Mouse (Mus musculus): ENCODE measurements around the gene Ccdc62.
A peak's percentile ranks its signal among the peaks of the same experiment; 100 is the strongest.

The Ccdc62 gene

DNA sequence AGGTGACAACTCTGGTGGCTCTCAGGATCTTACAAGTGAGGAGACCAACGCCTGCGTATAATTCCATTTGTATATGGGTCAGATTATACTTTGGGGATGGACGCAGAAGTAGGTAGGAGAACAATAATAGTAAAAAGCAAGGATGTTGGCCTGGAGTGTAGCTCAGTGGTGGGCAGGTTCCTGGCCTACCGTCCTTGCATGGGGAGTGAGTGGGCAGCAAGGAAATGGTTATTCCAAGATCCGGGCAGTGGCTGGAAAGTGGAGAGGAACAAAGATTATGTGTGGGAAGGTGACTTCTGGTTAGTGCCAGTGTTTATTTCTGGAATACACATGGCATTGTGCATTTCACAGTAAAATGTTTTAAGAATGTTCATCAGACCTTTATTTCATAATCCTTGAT, 5.5 kb downstream of the Ccdc62 start:
- no peak for DNase-seq (ENCODE audit: low spot score in 2 of 2)

DNA sequence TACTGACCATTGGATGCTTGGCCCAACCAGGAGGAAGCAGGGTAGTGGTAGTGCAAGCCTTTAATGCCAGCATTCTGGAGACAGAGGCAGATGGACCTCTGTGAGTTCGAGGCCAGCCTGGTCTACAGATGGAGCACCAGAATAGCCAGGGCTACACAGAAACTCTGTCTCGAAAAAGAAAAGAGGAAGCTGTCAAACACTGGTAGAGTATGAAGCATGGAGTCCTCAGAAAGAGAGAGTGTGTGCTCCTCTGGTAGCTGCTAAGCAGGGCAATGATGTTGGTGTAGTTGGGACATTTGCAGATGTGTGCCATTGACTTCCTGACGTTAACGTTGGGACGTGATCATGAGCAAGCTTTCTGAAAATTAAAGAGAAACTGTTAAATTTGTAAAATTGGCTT, 8.0 kb downstream of the Ccdc62 start:
- no peak for DNase-seq (ENCODE audit: low spot score in 2 of 2)

DNA sequence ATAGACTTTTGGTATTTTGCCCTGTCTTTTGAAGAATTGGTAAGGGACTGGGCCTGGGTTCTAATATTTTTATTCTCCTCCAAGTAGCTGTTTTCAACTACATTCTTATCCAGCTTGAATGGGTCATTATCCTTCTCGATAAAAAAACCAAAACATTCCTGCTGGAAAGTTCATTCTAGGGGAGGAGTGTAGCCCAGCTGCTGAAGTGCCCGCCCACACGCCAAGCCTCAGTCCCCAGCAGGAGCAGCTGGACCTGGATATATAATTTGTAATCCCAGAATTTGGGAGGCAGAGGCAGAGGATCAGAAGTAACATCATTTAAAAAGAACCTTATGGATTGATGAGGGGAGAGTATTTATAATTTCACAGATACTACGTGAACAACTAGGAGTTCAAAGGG, 16.1 kb downstream of the Ccdc62 start:
- no peak for DNase-seq (ENCODE audit: low spot score in 2 of 2)

DNA sequence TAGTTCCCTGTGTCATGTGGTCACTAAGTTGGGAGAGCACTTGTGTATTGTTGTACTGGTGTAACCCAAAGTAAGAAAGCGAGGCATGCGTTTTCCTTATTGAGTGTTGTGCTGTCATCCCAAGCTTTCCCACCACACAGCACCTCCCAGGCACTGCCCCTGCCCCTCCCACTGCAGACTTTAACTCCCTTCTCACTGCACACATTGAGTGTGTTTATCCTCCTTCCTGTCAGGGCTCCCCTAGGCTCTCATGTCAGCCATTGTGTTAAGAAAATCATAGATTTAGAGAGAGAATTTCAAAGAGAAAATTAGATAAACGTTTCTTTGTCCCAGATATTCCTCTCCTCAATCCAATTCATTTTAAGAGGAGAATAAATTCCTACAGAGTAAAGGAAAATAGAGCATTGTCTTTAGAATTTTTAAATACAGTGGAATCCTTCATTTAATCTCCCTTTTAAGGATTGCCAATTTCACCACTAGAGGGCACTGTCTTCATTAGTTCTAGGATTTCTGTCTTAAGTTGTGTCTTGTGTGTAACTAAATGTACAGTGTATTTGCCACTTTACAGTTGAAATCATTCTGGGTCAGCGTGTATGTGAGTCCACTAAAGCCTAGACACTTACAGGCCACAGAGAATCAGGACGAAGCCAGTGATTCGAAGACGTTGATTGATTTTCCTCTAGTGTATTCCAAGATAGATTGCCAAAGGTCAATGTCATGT, 16.7 kb downstream of the Ccdc62 start:
- no peak for DNase-seq (ENCODE audit: low spot score in 2 of 2)

DNA sequence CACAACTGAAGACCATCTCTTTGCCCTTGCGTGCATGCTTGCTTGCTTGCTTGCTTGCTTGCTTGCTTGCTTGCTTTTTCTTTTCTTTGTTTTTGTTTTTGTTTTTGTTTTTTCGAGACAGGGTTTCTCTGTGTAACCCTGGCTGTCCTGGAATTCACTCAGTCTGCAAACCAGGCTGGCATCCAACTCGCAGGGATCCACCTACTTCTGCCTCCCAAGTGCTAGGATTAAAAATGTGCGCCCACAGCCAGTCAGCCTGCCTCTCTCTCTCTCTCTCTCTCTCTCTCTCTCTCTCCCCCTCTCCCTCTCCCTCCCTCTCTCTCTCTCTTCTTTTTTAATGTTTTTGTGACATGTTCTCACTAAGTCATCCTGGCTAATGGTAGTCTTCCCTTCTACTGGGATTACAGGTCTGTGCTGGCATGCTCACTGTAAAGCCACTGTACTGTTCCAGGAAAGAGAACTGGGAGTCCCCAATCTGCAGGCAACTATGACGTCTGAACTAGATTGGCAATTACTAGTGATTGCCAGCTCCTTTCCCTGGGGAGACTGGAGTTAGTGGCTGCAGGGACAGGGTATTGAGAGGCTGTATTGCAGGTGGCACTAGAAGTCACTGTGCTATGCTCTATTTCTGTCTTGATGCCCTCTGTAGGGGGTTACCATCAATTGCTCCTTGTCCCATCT, 22.0 kb downstream of the Ccdc62 start:
- no peak for DNase-seq (ENCODE audit: low spot score in 2 of 2)

DNA sequence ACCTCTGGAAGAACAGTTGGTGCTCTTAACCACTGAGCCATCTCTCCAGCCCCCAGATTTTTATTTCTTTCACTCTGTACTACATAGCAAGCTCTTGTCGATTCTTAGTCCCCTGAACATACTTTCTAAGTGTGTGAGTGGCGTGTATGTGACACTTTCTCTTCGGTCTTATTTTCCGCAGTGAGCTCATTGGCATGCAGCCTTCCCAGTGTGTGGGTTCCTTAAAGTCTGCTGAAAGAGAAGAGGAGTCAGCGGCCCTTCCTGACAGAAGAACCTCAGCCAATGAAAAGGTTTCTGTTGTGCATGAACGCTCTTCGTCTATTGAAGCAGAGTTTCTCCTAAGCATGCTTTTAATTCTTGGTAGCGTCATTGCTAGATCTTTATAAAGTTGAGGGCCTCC, 26.7 kb downstream of the Ccdc62 start:
- DNase-seq (ENCODE audit: low spot score in 2 of 2) = no peak

DNA sequence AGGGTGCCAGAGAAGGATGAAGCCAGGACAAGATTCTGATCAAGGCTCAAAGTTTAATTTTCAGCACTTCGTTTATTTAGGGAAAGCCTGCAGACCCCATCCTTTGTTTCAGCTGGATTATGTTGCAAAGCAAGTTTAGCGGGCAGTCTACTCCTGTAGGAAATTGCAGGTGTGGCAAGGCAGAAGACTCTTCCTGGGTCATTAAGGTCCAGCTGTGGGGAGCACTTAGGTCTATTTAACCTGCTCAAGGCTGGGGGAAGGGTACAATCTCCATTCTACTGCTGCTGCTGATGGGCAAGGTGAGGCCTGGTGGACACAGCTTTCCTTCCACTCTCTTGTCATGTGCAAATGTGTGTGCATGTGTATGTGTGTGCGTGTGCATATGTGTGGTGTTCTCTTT, 28.5 kb downstream of the Ccdc62 start:
- no peak for DNase-seq (ENCODE audit: low spot score in 2 of 2)

DNA sequence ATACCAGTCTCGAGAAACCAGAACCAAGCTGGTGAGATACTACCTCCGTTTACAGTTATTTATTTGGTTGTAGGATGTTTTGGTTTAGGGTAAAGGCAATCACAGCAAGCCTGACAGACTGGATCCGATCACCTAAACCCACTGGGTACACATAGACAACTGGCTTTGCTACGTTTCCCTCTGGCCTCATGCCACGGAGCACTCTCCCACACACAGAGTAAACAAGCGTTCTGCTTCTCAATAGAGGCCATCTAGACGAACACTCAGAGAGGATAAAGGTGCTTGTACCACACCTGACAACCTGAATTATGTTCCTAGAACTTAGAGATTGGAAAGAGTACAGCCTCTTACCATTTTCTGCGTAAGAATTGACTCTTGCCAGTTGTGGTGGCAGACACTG, 29.6 kb downstream of the Ccdc62 start:
- DNase-seq (ENCODE audit: low spot score in 2 of 2) = no peak

DNA sequence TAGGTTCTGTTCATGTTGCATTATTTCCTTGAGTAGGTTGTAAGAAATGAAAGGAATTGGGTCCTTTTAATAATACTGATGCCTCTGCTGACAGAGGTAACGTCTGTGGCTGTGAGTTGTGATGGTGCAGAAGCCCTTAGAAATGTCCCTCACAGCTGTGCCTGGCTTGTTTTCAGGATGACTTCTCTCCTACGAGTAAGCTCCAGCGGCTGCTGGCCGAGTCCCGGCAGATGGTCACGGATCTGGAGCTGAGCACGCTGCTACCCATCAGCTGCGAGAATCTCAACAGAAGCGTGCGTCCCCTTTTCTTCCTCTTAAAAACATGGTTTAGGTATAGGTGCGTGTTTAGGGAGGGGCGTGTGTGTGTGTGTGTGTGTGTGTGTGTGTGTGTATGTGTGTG, 30.6 kb downstream of the Ccdc62 start:
- no peak for DNase-seq (ENCODE audit: low spot score in 2 of 2)

DNA sequence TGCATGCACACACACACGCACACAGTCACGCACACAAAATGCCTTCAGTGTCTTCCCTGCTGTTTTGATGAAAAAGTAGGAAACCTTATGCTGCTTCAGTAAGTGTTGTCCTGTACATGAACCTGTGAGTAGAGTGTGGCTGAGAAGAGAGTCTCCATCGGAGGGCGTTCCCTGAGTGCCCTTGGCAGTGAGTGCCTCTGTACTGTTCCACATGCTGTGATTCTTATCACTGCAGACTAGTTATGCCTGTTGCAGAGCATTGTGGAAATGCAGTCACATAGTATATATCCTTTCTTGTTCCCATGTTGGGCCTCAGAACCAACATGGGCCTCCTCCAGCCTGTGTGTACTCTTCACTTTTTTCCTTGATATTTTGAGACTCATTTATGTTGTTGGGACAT, 33.7 kb downstream of the Ccdc62 start:
- no peak for DNase-seq (ENCODE audit: low spot score in 2 of 2)

DNA sequence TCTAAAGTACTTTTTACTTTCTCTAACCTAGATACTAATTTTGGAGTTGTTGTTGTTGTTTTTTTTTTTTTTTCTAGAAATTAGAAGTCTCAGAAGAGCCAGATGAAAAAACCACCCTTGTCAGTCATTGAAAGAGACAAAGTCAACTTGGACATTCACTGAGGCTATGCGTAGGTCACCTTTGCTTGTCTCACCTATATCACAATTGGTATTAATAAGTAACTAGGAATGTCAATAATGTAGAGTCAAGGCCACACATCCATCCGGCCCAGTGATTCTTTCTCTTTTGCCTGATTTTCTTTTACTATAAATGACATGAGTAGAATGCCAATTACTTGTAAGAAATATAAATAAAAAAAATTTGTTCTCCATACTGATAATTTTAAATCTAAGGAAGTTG, 36.3 kb downstream of the Ccdc62 start:
- DNase-seq (ENCODE audit: low spot score in 2 of 2) = no peak

DNA sequence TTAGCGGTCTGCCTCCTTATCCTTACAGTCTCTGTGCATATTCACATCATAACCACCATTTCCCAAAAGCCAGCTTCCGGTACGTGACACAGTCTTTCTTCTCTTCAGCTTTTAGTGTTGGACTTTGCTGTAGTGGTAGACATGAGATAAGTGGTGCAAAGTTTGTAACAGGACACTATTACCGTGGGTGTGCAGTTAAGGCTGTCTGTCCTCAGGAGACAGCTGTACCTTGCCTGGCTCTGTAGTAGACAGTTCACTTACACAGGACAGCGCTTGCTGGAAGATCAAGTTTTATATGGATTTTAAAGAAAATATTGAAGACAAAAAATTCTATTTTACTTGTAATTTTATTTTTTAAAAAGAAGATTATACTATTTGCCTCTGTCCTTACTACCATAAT, 38.0 kb downstream of the Ccdc62 start:
- DNase-seq (ENCODE audit: low spot score in 2 of 2) = no peak

DNA sequence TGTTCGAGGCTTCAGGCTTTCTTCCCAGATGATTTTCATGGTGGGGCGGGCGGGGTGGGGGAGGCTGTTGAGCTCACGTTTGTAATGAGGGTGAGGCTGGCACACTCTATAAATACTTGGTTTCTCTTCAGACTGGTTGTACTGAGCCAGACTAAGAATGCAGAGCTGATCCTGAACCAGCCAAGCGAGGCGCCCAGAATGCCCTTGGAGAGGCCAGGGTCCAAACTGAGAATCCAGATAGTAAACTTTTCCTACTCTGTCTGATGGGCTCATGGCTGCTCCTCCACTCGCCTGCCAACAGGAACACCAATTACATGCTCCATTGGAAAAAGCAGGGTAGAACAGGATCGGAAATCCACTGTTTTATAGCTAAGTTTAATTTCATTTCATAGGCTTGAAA, 38.7 kb downstream of the Ccdc62 start:
- no peak for DNase-seq (ENCODE audit: low spot score in 2 of 2)

DNA sequence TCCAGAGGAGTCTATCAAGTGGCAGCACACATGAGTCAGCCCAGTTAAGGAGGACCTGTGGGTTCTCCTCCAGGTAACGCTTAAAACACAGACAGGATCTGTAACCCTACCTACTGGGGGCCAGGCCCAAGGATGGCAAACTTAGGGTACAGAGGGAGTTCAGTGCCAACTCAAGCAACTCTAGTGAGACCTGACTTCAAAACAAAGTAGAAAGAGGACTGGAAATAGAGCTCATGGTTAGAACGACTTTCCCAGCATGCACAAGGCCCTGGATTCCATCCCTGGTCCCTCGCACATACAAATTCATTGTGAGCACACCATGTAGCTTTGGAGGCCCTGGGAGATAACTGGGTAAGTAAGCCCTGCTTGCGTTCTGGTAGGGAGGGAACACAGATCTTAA, 40.1 kb downstream of the Ccdc62 start:
- no peak for DNase-seq (ENCODE audit: low spot score in 2 of 2)

DNA sequence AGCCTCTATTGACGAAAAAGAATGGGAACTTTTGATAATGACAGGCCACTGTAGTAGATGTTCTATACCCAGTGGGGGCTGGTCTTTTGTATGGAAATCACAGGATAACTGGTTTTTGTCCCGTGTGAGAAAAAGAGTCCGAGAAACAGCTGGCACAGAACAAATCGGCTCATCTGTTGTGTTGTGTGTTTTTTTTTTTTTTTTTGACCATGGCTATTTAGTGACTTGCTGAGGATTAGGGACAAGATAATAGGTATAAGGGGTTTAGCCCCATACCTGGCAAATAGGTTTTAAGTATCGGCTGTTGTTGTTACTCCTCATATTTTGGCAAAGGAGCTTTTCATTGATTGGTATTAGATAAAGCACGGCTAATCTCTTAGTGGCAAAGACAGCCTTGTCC, 42.0 kb downstream of the Ccdc62 start:
- no peak for DNase-seq (ENCODE audit: low spot score in 2 of 2)

DNA sequence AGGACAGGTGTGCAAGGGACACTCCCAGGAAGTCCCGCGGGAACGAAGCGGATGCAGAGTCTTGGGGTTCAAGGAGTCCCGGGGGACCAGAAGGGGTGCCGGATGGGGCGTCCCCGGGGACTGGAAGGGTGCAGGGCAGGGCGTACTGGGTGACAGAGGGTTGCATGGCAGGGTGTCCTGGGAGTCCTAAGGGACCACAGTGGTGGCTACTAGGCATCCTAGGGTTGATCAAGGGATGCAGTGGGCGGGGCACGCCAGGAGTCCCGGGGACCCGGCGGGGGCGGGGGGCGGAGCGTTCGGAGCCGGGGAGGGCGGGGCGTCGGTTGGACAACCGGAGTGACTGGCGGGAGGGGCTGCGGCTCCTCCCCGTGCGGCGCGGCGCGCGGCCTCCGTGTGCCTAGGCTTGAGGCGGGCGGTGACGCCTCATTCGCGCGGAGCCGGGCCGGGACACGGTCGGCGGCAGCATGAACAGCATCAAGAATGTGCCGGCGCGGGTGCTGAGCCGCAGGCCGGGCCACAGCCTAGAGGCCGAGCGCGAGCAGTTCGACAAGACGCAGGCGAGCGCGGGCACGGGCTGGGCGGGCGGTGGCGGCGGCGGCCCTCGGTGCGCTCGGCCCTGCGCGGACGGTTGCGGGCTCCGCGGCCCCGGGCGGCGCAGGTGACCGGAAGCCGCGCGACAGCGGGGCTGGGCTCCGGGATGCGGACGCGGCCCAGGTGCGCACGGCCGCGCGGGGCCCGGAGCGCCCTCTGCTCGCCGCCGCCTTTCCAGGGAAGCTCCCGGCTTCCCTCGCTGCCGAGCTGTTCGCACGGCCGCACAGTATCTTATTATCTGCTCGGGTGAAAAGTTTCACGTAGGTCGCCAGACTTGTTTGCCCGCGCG, 43.1 kb downstream of the Ccdc62 start, which contains the start of gene Hip1r:
TSS of gene Hip1r (plus strand) at position 330 of the 880 bp plus-strand sequence.
- peak; percentile 73 to 75 for DNase-seq (ENCODE audit: low spot score in 2 of 2)

DNA sequence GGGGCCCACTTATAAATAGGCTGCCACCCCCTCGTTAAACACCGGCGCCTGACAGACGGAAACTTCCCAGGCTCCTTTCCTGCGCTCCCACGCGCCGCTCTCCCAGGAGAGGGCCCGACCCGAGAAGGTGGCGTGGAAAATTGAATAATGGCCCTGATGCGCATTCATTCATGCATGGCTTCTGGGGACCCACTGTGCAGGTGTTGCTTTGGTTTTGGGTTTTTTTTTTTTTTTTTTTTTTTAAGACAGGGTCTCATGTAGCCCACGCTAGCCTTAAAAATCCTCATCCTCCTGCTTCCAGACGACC, 43.7 kb downstream of the Ccdc62 start:
- no peak for DNase-seq (ENCODE audit: low spot score in 2 of 2)

DNA sequence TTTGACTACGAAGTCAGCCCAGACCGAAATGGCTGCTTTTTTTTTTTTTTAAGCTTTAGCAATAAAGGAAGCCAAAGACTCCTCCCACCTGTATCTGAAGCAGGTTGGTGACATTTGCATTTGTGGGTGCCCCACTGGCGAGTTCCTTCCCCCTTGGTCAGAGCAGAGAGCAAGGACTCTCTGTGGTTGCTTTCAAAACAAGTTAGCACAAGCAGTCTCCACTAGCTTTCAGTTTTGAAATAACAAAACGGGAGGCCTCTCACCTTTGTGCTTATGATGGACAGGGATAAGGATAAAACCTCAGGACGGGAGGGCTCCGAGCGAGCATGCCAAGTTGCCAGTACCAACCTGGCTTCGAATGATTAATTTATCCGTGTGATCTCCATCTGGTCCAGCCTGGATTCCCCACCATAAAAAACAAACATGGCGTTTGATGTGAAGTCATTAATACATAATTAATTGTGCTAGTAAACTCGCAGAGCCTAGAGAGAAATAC, 44.2 kb downstream of the Ccdc62 start:
- peak in 1 of 2 experiments; percentile 43 for DNase-seq (ENCODE audit: low spot score in 2 of 2)

DNA sequence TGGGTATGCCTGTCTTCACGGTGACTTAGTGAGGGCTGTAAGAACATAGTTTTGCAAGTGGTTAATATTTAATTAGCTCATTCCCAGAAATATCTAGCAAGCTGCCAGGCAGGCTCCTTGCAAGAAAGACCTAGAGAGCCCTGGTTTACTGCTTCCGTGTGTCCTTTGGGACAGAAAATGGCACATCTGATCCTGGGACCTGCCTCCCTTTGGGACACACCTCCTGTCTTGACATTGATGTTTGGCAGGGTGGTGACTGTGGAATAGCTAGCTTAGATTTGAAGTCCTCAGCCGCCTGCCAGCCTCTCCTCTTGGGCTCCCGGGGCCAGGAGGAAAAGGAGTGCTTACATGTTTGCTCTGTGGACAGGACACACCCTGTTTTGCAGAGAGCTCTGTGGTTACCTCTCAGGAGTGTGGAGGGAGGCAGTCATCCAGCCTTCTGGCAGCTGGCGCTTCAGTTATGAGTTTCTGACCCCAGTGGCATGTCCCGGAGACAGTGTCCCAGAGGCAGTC, 45.2 kb downstream of the Ccdc62 start:
- DNase-seq (ENCODE audit: low spot score in 2 of 2) = no peak

DNA sequence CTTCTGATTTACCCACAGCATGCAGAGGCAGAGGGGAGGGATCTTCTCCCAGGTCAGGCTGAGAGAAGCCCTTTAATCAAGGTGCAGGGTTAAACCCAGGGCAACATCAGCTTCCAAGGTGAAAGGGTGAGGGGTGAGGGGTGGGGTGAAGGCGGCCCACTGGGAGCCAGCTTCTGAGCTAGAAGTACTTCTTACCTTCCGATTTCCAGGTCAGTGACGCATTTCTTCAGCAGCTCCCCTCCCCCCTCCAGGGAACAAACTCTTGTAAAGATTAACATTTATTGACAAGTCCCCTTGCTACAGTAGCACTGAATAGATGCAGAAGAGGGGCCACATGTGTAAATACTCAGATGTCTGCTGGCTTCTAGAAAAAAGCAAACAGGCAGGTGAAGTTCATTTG, 46.8 kb downstream of the Ccdc62 start:
- DNase-seq (ENCODE audit: low spot score in 2 of 2) = no peak

DNA sequence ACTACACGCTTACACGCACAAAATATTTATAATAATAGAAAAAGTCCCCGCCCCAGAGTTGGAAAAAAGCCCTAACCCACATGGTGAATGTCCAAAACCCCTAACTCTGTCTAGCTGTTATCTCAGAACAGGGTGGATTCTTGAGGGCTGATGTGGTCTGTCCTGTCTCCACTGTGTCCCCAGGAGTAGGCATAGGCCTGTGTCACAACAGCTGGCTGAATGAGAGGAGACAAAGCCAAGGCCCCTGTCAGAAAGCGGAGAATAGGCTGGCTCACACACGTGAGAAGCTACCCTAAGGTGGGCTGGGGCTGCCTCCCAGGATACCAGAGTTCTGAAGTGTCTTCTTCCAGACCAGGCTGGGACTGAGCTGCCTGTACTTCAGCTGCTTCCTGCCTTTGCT, 47.7 kb downstream of the Ccdc62 start:
- DNase-seq (ENCODE audit: low spot score in 2 of 2) = peak in 1 of 2 experiments; percentile 5

DNA sequence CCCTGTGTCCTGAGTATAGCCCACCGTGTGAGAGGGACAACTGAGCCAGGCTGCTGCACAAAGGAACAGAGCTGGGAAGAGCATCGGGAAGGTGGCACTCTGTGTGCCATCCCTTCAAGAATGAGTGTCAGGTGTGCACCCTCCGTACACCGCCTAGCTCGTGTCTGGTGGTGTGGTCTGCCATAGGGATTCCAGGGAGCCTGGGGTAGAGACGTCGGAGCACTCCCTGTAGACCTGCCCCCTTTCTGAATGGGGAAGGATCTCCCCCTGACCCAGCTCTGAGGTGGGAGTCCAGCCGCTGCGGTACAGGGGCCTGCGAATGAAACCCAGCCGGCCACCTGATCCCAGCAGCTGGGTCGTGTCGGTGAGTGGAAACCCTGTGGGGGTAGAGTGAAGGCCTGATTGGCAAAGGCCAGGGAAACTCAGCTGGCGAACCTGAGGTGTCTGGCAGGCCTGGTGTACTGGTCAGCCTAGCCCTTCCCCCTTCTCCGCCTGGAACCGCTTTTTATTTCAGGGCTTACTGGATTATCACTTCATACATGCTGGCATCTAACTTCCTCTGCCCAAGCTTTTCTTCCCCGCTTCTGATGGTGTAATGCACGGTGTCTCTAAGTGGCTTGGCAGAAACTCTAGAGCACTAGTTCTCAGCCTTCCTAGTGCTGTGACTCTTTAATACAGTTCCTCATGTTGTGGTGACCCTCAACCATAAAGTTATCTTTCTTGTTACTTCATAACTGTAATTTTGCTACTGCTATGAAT, 48.9 kb downstream of the Ccdc62 start:
- peak in 1 of 2 experiments; percentile 2 for DNase-seq (ENCODE audit: low spot score in 2 of 2)

All from spleen, postnatal 14 days (tissue).